Mouse (Mus musculus) kidney, embryonic 15.5 days (tissue): ENCODE measurements around the gene Bloc1s2. TPM values are rescaled to one million over a fixed set of nuclear protein-coding genes. Genes with fewer than 3 reads are reported as not detected.

ENCODE experiments used
- ATAC-seq: fragments of 200-750 bp; cut with Nextera tagmentation; replicated peaks from 2 replicates; pipeline ENCODE4 v1.8.0; 2017; ENCODE audit warnings: moderate TSS enrichment; ENCODE audit not compliant: low FRiP score
- H3K27ac ChIP-seq: fragments of 300-500 bp; sonication (generic); 2 replicates; pipeline ENCODE4 v1.5.1; 2015; ENCODE audit warnings: mild to moderate bottlenecking, inconsistent platforms
- H3K27me3 ChIP-seq: fragments of 300-500 bp; sonication (generic); 2 replicates; pipeline ENCODE4 v1.6.1; 2015; ENCODE audit warnings: inconsistent platforms
- H3K36me3 ChIP-seq: fragments of 300-500 bp; sonication (generic); 2 replicates; pipeline ENCODE4 v1.6.1; 2015; ENCODE audit warnings: inconsistent platforms
- H3K4me1 ChIP-seq: fragments of 300-500 bp; sonication (generic); 2 replicates; pipeline ENCODE4 v1.6.1; 2015; ENCODE audit warnings: inconsistent platforms
- H3K4me2 ChIP-seq: fragments of 300-500 bp; sonication (generic); 2 replicates; pipeline ENCODE4 v1.6.1; 2015; ENCODE audit warnings: moderate library complexity, mild to moderate bottlenecking, inconsistent platforms
- H3K4me3 ChIP-seq: fragments of 300-500 bp; sonication (generic); replicated peaks from 2 replicates; pipeline ENCODE4 v1.5.1; 2015; ENCODE audit warnings: mild to moderate bottlenecking, inconsistent platforms
- H3K9ac ChIP-seq: fragments of 300-500 bp; sonication (generic); 2 replicates; pipeline ENCODE4 v1.6.1; 2015; ENCODE audit warnings: mild to moderate bottlenecking, inconsistent platforms
- H3K9me3 ChIP-seq: fragments of 300-500 bp; sonication (generic); replicated peaks from 2 replicates; pipeline ENCODE4 v1.6.1; 2016; ENCODE audit warnings: inconsistent platforms
- WGBS: fragments of 180-500 bp; shearing (Covaris S2); methylation state at CpG from one replicate; pipeline ENCODE4 v1.1.7; 2015; ENCODE audit warnings: mixed read lengths; 5-methylcytosine and 5-hydroxymethylcytosine counted together
- polyA plus RNA-seq: library from polyadenylated mRNA; unstranded; fragments of >200 nt; fragmentation: Nextera tagmentation; extraction: Ambion mirVana; gene quantifications from 2 replicates; pipeline ENCODE4 v1.2.1, GENCODE M21; 2015

Bloc1s2 gene
- polyA plus RNA-seq = 87.4 and 93.7 TPM in 2 replicates

DNA sequence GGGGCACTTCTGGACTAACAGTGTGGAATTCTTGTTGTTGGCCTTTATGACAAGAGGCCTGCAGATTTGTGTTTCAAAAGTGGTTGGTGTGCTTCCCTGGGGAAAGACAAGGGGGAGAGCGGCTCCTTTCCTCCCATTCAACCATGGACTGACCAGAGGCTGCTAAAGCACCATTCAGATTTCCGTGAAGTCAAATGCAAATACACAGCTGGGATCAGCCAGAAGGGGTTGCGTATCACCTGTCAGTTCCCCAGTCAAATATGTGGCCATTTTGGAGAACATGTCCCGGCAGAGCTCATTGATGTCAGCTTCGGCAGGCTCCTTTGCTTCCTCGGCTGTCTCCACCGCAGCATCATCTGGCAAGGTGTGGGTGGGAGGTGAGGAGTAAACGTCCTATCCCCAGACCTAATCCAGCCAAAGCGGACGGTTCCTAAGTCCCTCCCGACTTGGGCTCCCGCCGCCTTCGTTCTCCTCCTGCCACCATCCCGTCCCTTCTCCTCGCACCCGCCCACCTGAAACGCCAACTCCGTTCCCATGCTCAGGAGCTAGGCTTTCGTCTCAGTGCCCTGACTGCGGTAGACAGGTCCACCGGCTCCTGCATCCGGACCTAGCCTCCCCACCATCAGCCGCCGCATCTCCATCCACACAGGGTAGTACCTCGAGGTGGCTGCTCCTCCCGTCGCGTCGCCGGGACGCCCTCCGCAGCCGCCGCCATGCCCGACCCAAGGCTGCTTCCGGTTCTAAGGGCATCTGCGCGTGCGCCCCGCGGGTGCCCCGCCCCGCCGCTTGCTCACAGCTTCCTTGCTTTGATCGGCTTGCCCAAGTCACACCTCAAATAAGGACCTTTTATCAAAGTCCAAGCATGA is at the start of gene Bloc1s2:
Bloc1s2 (minus strand) TSS at position 745 of the 866 bp plus-strand sequence.
- Histone ChIP-seq H3K9ac (peak within 1 kb of the TSS; percentile 71), H3K27ac (0 out of 2 replicates have a peak within 1 kb of the TSS, but pooled peaks have one; percentile 32), H3K4me1 (peaks cover 17% of the 10 kb centered on the region), H3K4me3 (peak within 1 kb of the TSS; percentile 75), H3K27me3 (0 out of 2 replicates have a peak, but pooled peaks cover 12% of the 10 kb centered on the region), H3K4me2 (peak within 1 kb of the TSS; percentile 87), H3K36me3 (peaks cover 33% of the 10 kb centered on the region), H3K9me3 (no peaks in the 10 kb centered on the region)
- peak; percentile 82; the same call in 1 of the 2 replicates for ATAC-seq
- 2% methylated on average over 46 of the region's 46 CpGs for whole genome bisulfite sequencing

DNA sequence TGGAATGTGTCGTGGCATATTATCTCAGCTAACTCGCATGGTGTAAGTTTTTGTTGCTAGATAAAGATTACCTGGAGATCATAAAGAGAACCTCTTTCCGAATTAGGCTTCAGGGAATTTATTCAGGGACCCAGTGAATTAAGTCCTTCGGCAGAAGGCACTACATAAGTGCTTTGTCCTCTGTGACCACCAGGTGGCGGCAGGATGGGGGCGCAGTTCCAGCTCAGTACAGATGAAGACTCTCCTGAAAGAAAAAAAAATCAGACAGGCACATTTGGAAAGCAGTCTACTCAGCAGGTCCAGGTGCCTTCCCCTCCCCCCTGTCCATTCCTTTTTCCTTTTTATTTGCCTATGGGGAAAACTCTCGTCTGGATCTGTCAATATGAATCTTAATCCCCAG is 48.9 kb upstream of the Bloc1s2 start:
- no peaks in the 10 kb centered on the region for H3K36me3 ChIP-seq
- H3K4me1 ChIP-seq = no peaks in the 10 kb centered on the region
- ATAC-seq = no peak
- H3K9ac ChIP-seq = no peak overlapping the region
- H3K4me2 ChIP-seq = no peak overlapping the region
- WGBS = 18% methylated on average over 7 of the region's 7 CpGs
- no peak overlapping the region for H3K4me3 ChIP-seq
- no peaks in the 10 kb centered on the region for H3K27me3 ChIP-seq
- H3K9me3 ChIP-seq = no peaks in the 10 kb centered on the region
- no peak overlapping the region for H3K27ac ChIP-seq

DNA sequence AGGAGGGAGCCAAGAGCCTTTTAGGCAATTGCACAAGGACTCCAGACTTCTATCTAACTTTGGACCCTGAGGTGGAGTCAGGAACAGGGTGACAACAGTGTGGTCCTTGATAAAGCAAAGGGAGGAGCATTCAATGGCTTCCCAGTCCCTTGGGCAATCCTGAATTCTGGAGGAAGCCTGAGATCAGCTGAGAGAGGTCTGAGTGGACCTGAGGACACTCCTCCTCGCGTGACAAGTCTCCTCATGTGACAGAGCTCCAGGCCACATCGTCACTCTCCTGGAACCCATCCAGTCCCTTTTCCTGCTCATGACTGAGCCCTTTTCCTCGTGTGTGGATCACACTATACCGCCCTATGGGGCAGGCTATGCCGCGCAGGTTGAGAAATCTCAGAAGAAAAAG is 47.7 kb upstream of the Bloc1s2 start:
- H3K36me3 ChIP-seq = no peaks in the 10 kb centered on the region
- H3K27me3 ChIP-seq = no peaks in the 10 kb centered on the region
- no peaks in the 10 kb centered on the region for H3K4me1 ChIP-seq
- ATAC-seq = no peak
- H3K27ac ChIP-seq = no peak overlapping the region
- H3K4me2 ChIP-seq = no peak overlapping the region
- H3K4me3 ChIP-seq = no peak overlapping the region
- no peaks in the 10 kb centered on the region for H3K9me3 ChIP-seq
- WGBS = 77% methylated on average over 7 of the region's 7 CpGs
- no peak overlapping the region for H3K9ac ChIP-seq

DNA sequence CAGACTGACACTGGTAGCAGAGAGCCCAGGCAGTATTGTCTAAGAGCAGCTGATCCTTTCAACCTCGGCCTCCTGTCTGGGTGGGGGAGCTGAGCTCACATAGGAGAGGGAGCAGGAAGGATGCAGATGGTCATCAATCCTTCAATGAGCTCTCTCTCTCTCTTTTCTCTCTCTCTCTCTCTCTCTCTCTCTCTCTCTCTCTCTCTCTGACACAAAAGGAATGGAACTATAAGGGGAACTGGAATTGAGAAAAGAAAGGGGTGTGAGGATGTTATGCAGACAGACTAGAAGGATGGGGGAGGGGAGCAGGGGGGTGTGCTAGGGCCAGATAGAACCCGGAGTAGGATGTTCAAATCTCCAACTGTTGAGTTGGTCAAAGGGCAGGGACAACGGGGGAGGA is 46.1 kb upstream of the Bloc1s2 start, which contains the start of gene Pkd2l1:
Pkd2l1 (minus strand) TSS at position 101 of the 400 bp plus-strand sequence.
- Histone ChIP-seq H3K4me1 (no peaks in the 10 kb centered on the region), H3K27me3 (no peaks in the 10 kb centered on the region), H3K36me3 (no peaks in the 10 kb centered on the region), H3K4me3 (no peak within 1 kb of the TSS), H3K4me2 (no peak within 1 kb of the TSS), H3K9ac (no peak within 1 kb of the TSS), H3K27ac (no peak within 1 kb of the TSS), H3K9me3 (no peaks in the 10 kb centered on the region)
- no peak for ATAC-seq
- WGBS = 37% methylated on average over 3 of the region's 3 CpGs

DNA sequence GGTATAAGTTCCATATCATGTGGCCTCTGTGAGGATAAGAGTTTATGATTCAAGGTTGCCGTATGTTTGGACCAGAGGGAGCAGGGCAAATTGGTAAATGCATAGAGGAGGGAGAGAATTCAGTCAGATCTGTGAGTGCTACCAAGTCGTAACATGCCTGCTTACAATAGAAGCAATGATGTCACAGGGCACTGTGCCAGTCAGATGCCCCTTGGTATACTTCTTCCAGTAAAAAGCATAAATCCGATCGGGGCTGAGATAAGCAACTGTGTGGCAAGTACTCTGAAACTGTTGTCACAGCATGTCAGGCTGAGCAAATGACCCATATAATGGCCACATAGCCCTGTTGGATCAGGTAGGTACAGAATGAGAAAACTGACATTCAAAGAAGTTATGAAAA is 42.8 kb upstream of the Bloc1s2 start:
- ATAC-seq = no peak
- no peak overlapping the region for H3K27ac ChIP-seq
- WGBS = 81% methylated on average over 4 of the region's 4 CpGs
- no peak overlapping the region for H3K4me2 ChIP-seq
- no peaks in the 10 kb centered on the region for H3K27me3 ChIP-seq
- H3K4me1 ChIP-seq = no peaks in the 10 kb centered on the region
- no peak overlapping the region for H3K4me3 ChIP-seq
- H3K9me3 ChIP-seq = no peaks in the 10 kb centered on the region
- H3K9ac ChIP-seq = no peak overlapping the region
- H3K36me3 ChIP-seq = no peaks in the 10 kb centered on the region

DNA sequence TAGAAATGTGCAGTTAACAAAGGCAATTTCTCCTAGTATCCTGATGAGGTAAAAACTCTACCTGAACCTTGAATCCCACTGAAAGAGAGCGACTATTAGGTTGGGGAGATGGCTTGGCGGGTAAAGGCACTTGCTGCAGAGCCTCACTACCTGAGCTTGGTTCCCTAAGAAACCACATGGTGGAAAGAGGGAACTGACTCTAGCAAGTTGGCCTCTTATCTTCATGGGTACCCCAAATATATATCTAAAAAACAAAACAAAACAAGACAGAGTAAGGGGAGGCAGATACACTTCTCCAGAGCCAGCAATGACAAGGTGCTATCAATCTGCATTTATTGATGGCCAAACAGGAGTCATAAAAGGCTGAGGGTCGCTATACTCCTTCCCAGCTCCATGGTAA is 37.7 kb upstream of the Bloc1s2 start:
- H3K27ac ChIP-seq = no peak overlapping the region
- no peaks in the 10 kb centered on the region for H3K9me3 ChIP-seq
- H3K4me3 ChIP-seq = no peak overlapping the region
- no peak for ATAC-seq
- no peak overlapping the region for H3K9ac ChIP-seq
- no peak overlapping the region for H3K4me2 ChIP-seq
- 64% methylated on average over 3 of the region's 3 CpGs for WGBS
- no peaks in the 10 kb centered on the region for H3K36me3 ChIP-seq
- H3K27me3 ChIP-seq = no peaks in the 10 kb centered on the region
- no peaks in the 10 kb centered on the region for H3K4me1 ChIP-seq

DNA sequence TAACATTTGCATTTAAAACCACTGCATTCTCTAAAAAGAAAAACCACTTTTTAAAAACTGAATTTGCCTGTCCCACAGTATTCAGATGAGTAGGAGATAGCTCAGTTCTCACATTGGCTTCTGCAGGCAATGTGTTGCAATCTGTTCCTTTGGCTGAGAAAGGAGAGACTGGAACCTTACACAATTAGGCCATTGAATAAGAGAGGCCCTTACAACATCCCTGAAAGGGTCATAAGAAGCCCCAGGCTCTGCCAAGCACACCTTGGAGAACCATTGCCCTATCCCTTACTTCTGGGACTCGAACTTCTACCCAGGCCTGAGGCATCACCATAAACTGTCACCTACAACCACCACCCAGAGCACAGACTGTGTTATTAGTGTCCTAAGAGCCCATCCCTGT is 34.3 kb upstream of the Bloc1s2 start:
- Histone ChIP-seq H3K9me3 (no peaks in the 10 kb centered on the region), H3K36me3 (no peaks in the 10 kb centered on the region), H3K27ac (no peak overlapping the region), H3K9ac (no peak overlapping the region), H3K4me3 (no peak overlapping the region), H3K27me3 (no peaks in the 10 kb centered on the region), H3K4me1 (no peaks in the 10 kb centered on the region), H3K4me2 (no peak overlapping the region)
- ATAC-seq = no peak
- WGBS = 70% methylated on average over 1 of the region's 1 CpGs

DNA sequence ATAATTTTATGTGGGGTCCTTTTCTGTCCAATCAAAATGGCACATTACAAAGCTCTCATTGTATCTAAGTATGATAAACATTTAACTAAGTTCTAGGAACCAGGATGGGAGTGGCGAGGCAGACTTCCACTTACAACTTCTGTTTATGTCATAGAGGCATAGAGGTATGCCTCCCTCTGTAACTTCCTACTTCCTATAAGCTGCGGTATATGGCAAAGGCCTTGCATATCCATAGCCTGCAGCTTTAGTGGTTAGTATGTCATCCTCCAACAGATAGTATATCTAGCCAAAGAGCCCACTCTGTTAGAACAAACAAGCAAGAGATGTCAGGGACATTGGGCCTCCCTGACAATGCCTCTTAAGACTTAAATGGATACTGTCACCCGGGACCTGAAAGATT is 30.5 kb upstream of the Bloc1s2 start:
- no peaks in the 10 kb centered on the region for H3K27me3 ChIP-seq
- no peak for ATAC-seq
- H3K9ac ChIP-seq = no peak overlapping the region
- H3K4me1 ChIP-seq = no peaks in the 10 kb centered on the region
- no peak overlapping the region for H3K4me3 ChIP-seq
- no peak overlapping the region for H3K27ac ChIP-seq
- no peaks in the 10 kb centered on the region for H3K9me3 ChIP-seq
- no peaks in the 10 kb centered on the region for H3K36me3 ChIP-seq
- H3K4me2 ChIP-seq = no peak overlapping the region
- WGBS = 91% methylated on average over 3 of the region's 3 CpGs

DNA sequence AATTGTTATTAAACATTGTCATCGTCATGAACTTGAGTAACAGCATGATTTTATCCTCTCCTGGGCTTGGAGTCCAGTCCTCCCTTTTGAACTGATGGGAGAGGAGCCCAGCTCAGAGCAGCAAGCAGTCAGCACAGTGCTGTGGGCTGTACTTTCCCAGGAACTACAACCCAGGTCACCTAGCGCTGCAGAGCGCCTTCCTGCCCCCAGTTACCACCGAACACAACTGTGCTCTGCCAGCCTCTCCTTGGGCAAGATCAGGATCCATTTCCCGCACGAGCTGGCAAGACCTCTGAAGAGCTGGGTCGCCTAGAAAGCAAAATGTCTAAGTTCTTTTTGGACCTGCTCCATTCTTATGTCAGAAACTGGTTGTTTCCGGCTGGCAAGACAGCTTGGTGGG is 28.6 kb upstream of the Bloc1s2 start:
- Histone ChIP-seq H3K4me3 (no peak overlapping the region), H3K4me2 (no peak overlapping the region), H3K4me1 (no peaks in the 10 kb centered on the region), H3K27me3 (no peaks in the 10 kb centered on the region), H3K9ac (no peak overlapping the region), H3K9me3 (no peaks in the 10 kb centered on the region), H3K27ac (no peak overlapping the region), H3K36me3 (no peaks in the 10 kb centered on the region)
- no peak for ATAC-seq
- WGBS = 59% methylated on average over 8 of the region's 8 CpGs

DNA sequence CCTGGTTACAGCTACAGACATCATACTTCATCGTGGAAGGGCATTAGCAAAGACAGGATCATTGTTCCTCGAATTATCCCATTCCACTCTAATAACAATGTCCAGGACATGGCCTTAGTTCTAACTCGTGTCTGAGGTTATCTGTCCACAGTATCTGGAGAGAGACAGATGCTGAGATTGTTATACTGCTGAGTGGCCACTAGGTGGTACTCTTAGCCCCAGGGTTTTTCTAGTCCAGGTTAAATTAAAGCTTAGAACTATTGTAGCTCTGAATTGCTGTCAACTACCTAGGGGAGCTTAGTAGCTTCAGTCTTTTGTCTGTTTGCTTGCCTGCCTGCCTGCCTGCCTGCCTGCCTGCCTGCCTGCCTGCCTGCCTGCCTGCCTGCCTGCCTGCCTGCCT is 15.3 kb upstream of the Bloc1s2 start:
- WGBS = 15% methylated on average over 3 of the region's 3 CpGs
- no peaks in the 10 kb centered on the region for H3K9me3 ChIP-seq
- no peaks in the 10 kb centered on the region for H3K4me1 ChIP-seq
- no peak overlapping the region for H3K27ac ChIP-seq
- no peak overlapping the region for H3K4me3 ChIP-seq
- no peaks in the 10 kb centered on the region for H3K27me3 ChIP-seq
- no peak for ATAC-seq
- no peak overlapping the region for H3K4me2 ChIP-seq
- no peak overlapping the region for H3K9ac ChIP-seq
- no peaks in the 10 kb centered on the region for H3K36me3 ChIP-seq

DNA sequence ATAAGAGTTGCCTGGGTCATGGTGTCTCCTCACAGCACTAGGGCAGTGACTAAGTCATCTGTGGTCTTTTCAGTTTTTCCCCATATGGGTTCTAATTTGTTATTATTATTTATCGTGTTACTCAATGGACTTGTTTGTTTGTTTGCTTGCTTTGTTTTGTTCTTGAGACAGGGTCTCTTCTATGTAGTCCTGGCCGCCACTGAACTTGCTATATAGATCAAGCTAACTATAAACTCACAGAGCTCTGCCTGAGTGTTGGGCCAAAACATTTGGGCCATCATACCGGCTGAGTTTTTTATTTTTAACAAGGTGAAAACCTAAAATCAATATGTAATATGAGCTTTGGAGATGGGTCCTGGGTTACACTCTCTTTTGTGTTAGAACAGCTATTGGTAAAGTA is 13.1 kb upstream of the Bloc1s2 start:
- no peak overlapping the region for H3K27ac ChIP-seq
- WGBS = 86% methylated on average over 3 of the region's 3 CpGs
- H3K4me2 ChIP-seq = no peak overlapping the region
- no peaks in the 10 kb centered on the region for H3K9me3 ChIP-seq
- no peak overlapping the region for H3K9ac ChIP-seq
- no peaks in the 10 kb centered on the region for H3K4me1 ChIP-seq
- no peaks in the 10 kb centered on the region for H3K36me3 ChIP-seq
- H3K27me3 ChIP-seq = 0 out of 2 replicates have a peak, but pooled peaks cover 5% of the 10 kb centered on the region
- no peak for ATAC-seq
- no peak overlapping the region for H3K4me3 ChIP-seq

DNA sequence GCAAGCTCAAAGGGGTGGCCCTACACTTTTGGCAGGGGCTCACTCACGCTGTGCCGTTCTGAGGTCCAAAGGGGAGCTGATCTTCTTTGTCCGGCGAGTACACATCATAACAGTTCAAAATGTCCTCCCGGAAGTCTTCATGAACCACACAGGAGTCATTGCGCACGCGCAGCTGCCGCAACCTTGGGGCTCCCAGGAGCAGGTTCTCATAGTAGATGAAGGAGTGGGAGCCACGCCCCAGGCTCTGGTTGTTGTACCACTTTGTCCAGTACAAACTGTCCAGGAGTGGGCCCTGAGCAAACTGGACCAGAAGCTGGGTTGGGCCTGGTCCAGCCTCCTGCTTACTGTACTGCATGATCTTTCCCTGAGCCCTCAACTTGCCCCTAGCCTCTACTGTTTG is 10.8 kb upstream of the Bloc1s2 start:
- Histone ChIP-seq H3K9me3 (no peaks in the 10 kb centered on the region), H3K9ac (no peak overlapping the region), H3K4me2 (no peak overlapping the region), H3K36me3 (no peaks in the 10 kb centered on the region), H3K4me1 (no peaks in the 10 kb centered on the region), H3K4me3 (no peak overlapping the region), H3K27ac (no peak overlapping the region), H3K27me3 (peaks cover 17% of the 10 kb centered on the region)
- 92% methylated on average over 10 of the region's 10 CpGs for WGBS
- ATAC-seq = no peak
